Mouse (Mus musculus) 3134 (cell line): Measurements from ENCODE around the gene Auts2.

Experiments used
- DNase-seq: peaks from one replicate; pipeline ENCODE4 v3.0.0-alpha.2; 2011; ENCODE audit warnings: low spot score; ENCODE audit not compliant: insufficient read length; ENCODE audit errors: extremely low read depth

Gene Auts2

GRCm38 (mm10) chr5:132272132-132272531 is 271.0 kb downstream of the Auts2 start:
- no peak for DNase-seq

- DNase-seq = no peak
Measured at GRCm38 (mm10) chr5:132270896-132271295, 272.2 kb downstream of the Auts2 start.

- no peak for DNase-seq
Measured at GRCm38 (mm10) chr5:132270074-132270473, 273.1 kb downstream of the Auts2 start.

GRCm38 (mm10) chr5:132268351-132268967 is 274.7 kb downstream of the Auts2 start:
- no peak for DNase-seq

- no peak for DNase-seq
Measured at GRCm38 (mm10) chr5:132265015-132265414, 278.1 kb downstream of the Auts2 start.

GRCm38 (mm10) chr5:132261750-132262149 is 281.4 kb downstream of the Auts2 start:
- no peak for DNase-seq

GRCm38 (mm10) chr5:132258882-132259281 is 284.3 kb downstream of the Auts2 start:
- DNase-seq = no peak

- DNase-seq = no peak
Measured at GRCm38 (mm10) chr5:132255579-132255978, 287.6 kb downstream of the Auts2 start.

GRCm38 (mm10) chr5:132249523-132249922 is 293.6 kb downstream of the Auts2 start:
- DNase-seq = no peak

- no peak for DNase-seq
Measured at GRCm38 (mm10) chr5:132248069-132248468, 295.1 kb downstream of the Auts2 start.

- DNase-seq = no peak
Measured at GRCm38 (mm10) chr5:132235460-132235859, 307.7 kb downstream of the Auts2 start.

- DNase-seq = no peak
Measured at GRCm38 (mm10) chr5:132234471-132234870, 308.7 kb downstream of the Auts2 start.

GRCm38 (mm10) chr5:132231280-132232047 is 311.7 kb downstream of the Auts2 start:
- DNase-seq = no peak

GRCm38 (mm10) chr5:132229644-132230357 is 313.3 kb downstream of the Auts2 start:
- DNase-seq = no peak

GRCm38 (mm10) chr5:132229023-132229422 is 314.1 kb downstream of the Auts2 start:
- no peak for DNase-seq

GRCm38 (mm10) chr5:132220376-132220930 is 322.7 kb downstream of the Auts2 start:
- DNase-seq = no peak

GRCm38 (mm10) chr5:132216143-132216542 is 327.0 kb downstream of the Auts2 start:
- DNase-seq = no peak

- DNase-seq = no peak
Measured at GRCm38 (mm10) chr5:132212446-132212845, 330.7 kb downstream of the Auts2 start.

GRCm38 (mm10) chr5:132209694-132210093 is 333.4 kb downstream of the Auts2 start:
- no peak for DNase-seq

GRCm38 (mm10) chr5:132206220-132206619 is 336.9 kb downstream of the Auts2 start:
- DNase-seq = no peak

- DNase-seq = no peak
Measured at GRCm38 (mm10) chr5:132203846-132204245, 339.3 kb downstream of the Auts2 start.
